Mouse (Mus musculus) left cerebral cortex, postnatal 4 days (tissue): ENCODE measurements around the gene Gimap4. TPM values are rescaled to one million over a fixed set of nuclear protein-coding genes. Genes with fewer than 3 reads are reported as not detected.

Source experiments
- DNase-seq: peaks from one replicate; pipeline ENCODE4 v3.0.0-alpha.2; 2022
- intact Hi-C: fragments of 180-260 bp; cut with DNase I; formaldehyde crosslinking; loops from one replicate; pipeline ENCODE4 v1.15.1; 2025
- total RNA-seq, 2 experiments: library from RNA; stranded (reverse); gene quantifications; 2 replicates each; pipeline ENCODE4 v1.2.3; 2021

Gimap4 gene
- total RNA-seq, 2 experiments from 2014 or later = 0.77 to 1.4 TPM

DNA sequence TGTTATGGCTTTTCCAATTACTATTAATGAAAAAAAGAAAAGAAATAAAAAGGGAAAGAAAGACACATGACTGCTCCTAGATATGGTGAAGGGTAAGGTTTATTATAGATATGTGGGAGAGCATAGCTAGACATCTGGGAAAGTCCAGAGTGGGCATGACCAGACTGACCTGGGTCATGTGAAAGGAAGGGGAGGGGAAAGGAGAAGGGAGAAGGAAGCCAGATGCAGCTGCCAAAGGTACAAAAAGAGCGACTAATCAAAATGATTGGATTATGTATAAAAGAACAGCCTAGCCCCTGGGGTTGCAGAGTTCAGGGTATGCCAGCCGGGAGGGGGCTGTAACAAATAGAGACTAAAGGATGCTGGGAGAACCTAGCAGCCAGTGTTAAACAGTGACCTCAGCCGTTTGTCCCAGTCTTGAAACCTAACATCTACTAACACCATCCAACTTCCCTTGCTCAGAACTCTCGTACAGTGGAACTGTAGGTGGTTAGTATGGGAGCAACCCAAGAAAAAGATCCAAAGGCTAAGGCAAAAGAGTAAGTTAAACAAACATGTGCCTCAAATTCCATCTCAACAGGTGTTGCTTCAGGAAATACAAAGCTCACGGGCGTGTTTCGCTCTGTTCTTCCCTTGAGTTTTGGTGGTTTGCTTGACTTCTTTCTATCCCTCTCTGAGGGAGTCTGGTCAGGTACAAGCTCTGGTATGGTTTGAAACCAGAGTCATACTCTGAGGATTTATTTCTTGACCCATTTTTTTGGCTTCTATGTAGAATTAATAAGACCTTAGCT, 13.9 kb downstream of the Gimap4 start:
- DNase-seq = no peak
- intact Hi-C loops = no loop called here

GRCm38 (mm10) chr6:48698888-48699287, 14.5 kb downstream of the Gimap4 start:
- intact Hi-C loops = no loop called here
- DNase-seq = no peak

- no peak for DNase-seq
- intact Hi-C loops = no loop called here
These were observed 16.1 kb downstream of the Gimap4 start for GRCm38 (mm10) chr6:48700251-48701075.

DNA sequence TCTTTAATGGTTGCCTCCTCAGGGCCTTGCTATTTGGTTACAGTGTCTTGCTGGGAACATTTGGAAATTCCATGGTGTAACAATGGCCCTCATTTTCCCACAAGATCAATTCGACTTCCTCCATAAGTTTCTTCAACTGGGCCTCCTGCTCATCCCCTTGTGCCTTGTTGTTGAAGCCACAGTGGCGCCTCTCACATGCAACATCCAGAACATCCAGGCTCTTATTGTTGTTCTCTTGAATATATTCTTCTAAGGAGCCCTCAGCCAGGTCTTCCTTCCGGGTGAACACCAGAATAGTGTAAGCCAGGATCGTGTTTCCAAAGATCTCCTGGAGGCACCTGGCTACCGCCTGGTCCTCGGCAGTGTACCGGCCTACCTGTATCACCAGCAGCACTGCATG, 17.8 kb downstream of the Gimap4 start:
- intact Hi-C loops = no loop called here

GRCm38 (mm10) chr6:48702601-48703000, 18.3 kb downstream of the Gimap4 start:
- intact Hi-C loops = no loop called here
- DNase-seq = no peak

More for the DNA sequence above, 17.8 kb downstream of the Gimap4 start:
- no peak for DNase-seq

DNA sequence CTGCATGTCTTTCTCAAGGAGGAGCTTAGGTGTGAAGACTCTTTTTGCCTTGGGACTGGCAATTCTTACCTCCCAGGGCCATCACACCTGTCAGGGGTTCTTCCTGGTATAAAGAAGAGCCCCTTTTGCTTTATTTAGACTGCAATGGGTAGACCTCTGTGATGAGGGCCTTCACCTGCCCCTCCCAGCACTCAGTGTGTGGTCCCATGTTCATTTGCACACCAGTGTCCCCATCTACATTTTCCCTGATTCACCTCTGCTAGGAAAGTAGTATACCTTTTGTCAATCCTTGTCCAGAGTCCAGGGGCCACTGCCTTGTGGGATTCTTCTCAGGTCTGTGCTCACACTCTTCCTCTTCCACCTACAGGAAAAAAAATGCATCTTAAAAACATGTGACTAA, 19.8 kb downstream of the Gimap4 start:
- intact Hi-C loops = no loop called here
- DNase-seq = no peak

DNA sequence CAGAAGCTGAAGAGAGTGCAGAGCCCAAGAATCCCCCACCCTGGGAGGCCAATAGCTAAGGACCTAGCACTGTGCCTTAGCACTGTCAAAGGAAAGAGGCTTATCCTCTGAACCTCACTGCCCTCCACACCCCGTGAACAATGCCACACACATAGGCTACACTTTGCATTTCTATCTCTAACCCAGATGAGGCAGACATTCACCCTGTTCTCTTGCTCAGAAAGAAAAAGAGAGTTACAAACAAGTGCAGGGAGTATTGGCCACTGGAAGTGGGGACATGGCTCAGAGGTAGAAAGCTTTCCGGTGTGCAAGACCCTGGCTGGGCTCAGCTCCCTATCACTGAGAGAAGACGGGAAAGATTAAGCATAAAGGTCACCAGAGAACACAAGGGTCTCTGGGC, 21.8 kb downstream of the Gimap4 start:
- no peak for DNase-seq
- intact Hi-C loops = no loop called here

DNA sequence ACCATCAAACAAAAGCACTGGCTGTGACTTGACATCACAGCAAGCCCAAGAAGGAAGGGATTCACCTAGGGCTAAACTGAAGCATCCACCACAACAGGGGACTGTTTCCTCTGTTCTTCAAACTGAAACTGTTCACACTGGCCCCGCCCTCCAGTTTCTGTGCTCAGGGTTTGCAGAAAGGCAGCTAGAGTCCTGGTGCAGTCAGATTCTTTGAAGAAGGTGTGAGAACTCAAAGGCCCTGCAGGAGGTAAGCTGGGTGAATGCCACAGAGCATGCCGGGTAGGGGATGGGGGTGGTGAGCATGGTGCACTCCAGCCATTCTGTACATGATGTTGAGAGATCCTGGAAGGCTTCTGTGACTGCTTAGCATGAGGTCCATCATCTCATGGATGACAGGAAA, 34.1 kb downstream of the Gimap4 start, which contains the start of the genes Gm28053 and Gimap7:
Gene Gm28053, plus strand, starts transcription at position 153 of the 400 bp plus-strand sequence.
Gene Gimap7, plus strand, starts transcription at position 167 of the 400 bp plus-strand sequence.
- DNase-seq = no peak
- intact Hi-C loops = no loop called here

DNA sequence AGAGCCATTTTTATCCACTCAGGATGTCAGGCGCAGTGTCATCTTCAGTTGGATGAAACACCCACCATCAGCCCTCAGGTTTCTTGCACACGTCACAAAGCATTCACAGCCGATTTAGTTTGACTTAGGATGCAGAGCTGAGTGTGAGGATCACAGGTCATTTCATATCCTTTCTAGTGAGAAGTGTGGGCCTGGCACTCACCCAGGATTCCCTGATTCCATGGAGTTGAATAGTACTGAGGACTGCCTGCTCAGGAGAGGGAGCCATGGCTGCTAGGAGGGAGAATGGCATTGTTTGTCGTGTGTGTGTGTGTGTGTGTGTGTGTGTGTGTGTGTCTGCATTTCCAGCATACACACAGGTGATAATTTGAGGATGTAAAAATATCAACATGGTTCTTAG, 36.0 kb downstream of the Gimap4 start:
- no peak for DNase-seq
- intact Hi-C loops = no loop called here

DNA sequence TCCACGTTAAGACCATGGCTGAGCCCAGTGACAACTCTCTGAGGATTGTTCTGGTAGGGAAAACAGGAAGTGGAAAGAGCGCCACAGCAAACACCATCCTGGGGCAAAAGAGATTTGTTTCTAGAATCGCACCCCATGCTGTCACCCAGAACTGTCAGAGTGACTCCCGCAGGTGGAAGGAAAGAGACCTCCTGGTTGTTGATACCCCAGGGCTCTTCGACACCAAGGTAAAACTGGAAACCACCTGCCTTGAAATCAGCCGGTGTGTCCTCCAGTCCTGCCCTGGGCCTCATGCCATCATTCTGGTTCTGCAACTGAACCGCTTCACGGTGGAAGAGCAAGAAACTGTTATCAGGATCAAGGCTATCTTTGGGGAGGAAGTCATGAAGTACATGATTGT, 39.1 kb downstream of the Gimap4 start:
- no peak for DNase-seq
- intact Hi-C loops = no loop called here

GRCm38 (mm10) chr6:48725476-48725875, 41.1 kb downstream of the Gimap4 start:
- no peak for DNase-seq
- intact Hi-C loops = no loop called here

DNA sequence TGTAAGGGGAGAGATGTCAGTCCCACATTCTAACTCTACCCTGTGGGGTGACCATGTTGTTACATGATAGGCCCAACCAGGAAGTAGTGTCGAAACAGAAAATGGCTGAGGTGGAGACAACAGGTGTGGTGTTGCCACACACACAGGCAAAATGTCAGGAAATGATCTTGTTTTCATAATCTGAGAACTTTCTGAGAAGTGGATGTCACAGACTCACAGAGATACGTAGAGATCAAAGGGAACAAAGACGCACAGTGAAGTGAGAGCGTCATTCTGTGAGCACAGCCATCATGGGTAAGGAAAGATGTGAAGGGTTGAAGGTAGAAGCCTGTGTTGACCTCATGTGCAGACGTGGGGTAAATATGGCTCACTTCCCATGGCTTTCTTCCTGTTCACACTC, 43.4 kb downstream of the Gimap4 start:
- no peak for DNase-seq
- intact Hi-C loops = no loop called here

GRCm38 (mm10) chr6:48732864-48733304, 48.5 kb downstream of the Gimap4 start:
- intact Hi-C loops = no loop called here
- DNase-seq = no peak

DNA sequence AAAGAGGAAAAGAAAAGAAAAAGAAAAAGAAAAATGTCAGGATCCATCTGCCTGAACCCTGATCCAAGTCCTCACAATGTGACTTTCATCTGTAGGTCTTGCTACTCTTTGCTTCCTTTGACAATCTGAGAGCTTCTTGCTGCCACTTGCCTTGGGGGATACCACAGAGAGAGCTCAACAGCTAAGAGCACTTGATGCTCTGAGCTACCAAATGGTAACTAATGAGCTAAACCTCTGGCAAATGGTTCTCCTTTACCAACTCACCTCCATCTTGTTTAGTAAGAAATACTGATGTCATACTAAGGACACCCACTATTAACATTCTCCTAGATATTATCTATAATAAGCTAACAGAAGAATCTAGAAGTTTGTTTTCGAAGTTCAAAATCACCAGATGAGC, 49.3 kb downstream of the Gimap4 start:
- intact Hi-C loops = no loop called here

DNA sequence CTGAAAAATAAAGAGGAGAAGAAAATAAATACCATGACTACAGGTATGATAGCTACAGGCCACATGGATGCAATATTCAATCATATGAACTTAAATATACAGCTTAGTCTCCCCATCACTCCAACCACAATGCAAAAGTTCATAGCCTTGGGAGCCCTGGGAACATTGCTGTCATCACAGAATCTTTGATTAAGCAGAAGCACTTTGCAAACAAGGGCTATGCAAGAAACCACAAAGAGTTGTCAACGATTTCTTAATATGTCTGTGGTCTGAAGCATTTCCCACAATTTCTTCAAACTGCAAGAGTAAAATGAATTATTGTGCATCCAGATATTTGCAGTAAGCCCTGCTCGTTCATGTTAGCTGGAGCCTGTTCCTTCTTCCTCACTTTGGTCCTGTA, 52.7 kb downstream of the Gimap4 start:
- no peak for DNase-seq
- intact Hi-C loops = no loop called here

More for the DNA sequence above, 49.3 kb downstream of the Gimap4 start:
- DNase-seq = no peak

GRCm38 (mm10) chr6:48737688-48738087, 53.3 kb downstream of the Gimap4 start:
- intact Hi-C loops = no loop called here
- peak; percentile 27 for DNase-seq

- no peak for DNase-seq
- intact Hi-C loops = no loop called here
These were observed 54.8 kb downstream of the Gimap4 start, which contains the start of gene Gimap1 for GRCm38 (mm10) chr6:48738961-48739779. Gimap1 (plus strand) TSS chr6:48739054.

GRCm38 (mm10) chr6:48739780-48740055, 55.4 kb downstream of the Gimap4 start:
- intact Hi-C loops = no loop called here
- DNase-seq = no peak

- intact Hi-C loops = no loop called here
These were observed 56.3 kb downstream of the Gimap4 start for GRCm38 (mm10) chr6:48740501-48741169.

DNA sequence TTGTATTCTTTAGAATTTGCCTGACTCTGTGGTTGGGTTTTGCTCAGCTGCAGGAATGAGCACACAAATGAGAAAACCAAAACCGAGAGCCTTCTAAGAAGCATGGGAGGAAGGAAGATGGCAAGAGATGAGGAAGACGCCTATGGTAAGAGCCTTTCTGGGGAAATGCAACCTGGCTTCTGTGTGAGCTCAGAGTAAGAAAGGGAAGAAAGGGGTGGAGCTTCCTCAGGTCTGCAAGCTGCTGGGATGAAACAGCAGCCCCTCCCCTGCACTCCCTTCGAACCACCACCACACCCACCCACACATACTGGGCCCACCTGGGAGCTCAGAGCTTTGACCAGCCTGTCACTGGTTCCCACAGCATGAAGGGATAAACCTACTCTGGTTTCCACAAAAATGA, 56.9 kb downstream of the Gimap4 start:
- intact Hi-C loops = no loop called here
- no peak for DNase-seq

More at GRCm38 (mm10) chr6:48740501-48741169, 56.3 kb downstream of the Gimap4 start:
- no peak for DNase-seq
